Mouse (Mus musculus) hindbrain, embryonic 14.5 days (tissue): Measurements from ENCODE around the gene Pth1r. TPM values are rescaled to one million over a fixed set of nuclear protein-coding genes. Genes with fewer than 3 reads are reported as not detected.
"Not testable (repeated sequence)": the region's sequence is repeated elsewhere in the genome, so short reads cannot be mapped to it uniquely, and the experiment has no call there.

Source experiments
- ATAC-seq: fragments of 200-750 bp; cut with Nextera tagmentation; 2 replicates; pipeline ENCODE4 v1.8.0; 2017; ENCODE audit warnings: moderate number of reproducible peaks, mild to moderate bottlenecking, moderate TSS enrichment, moderate library complexity; ENCODE audit not compliant: low FRiP score
- DNase-seq: peaks from one replicate; pipeline ENCODE4 v3.0.0-alpha.2; 2015; ENCODE audit warnings: low spot score
- H3K27ac ChIP-seq: fragments of 300-500 bp; sonication (generic); 2 replicates; pipeline ENCODE4 v1.5.1; 2014; ENCODE audit warnings: mild to moderate bottlenecking, moderate library complexity
- H3K27me3 ChIP-seq: fragments of 300-500 bp; sonication (generic); 2 replicates; pipeline ENCODE4 v1.6.1; 2014; ENCODE audit warnings: mild to moderate bottlenecking, low read length, mixed read lengths; ENCODE audit not compliant: control insufficient read depth, insufficient read depth
- H3K36me3 ChIP-seq: fragments of 300-500 bp; sonication (generic); replicated peaks from 2 replicates; pipeline ENCODE4 v1.6.1; 2014; ENCODE audit not compliant: control insufficient read depth, insufficient read depth
- H3K4me1 ChIP-seq: fragments of 300-500 bp; sonication (generic); replicated peaks from 2 replicates; pipeline ENCODE4 v1.6.1; 2014; ENCODE audit warnings: antibody characterized with exemption, low read length, mixed read lengths; ENCODE audit not compliant: control insufficient read depth, insufficient read depth
- H3K4me2 ChIP-seq: fragments of 300-500 bp; sonication (generic); replicated peaks from 2 replicates; pipeline ENCODE4 v1.6.1; 2014; ENCODE audit warnings: mild to moderate bottlenecking, moderate library complexity
- H3K4me3 ChIP-seq: fragments of 300-500 bp; sonication (generic); replicated peaks from 2 replicates; pipeline ENCODE4 v1.5.1; 2014; ENCODE audit warnings: mild to moderate bottlenecking, low read length
- H3K9ac ChIP-seq: fragments of 300-500 bp; sonication (generic); 2 replicates; pipeline ENCODE4 v1.6.1; 2014
- H3K9me3 ChIP-seq: fragments of 300-500 bp; sonication (generic); 2 replicates; pipeline ENCODE4 v1.6.1; 2016; ENCODE audit warnings: low read length; ENCODE audit not compliant: control insufficient read depth
- WGBS: fragments of 180-500 bp; shearing (Covaris S2); extraction: QIAGEN DNeasy Blood & Tissue Kit; methylation state at CpG from one replicate; pipeline ENCODE4 v1.1.7; 2014; 5-methylcytosine and 5-hydroxymethylcytosine counted together
- polyA plus RNA-seq: library from polyadenylated mRNA; unstranded; fragments of >200 nt; fragmentation: Nextera tagmentation; extraction: Ambion mirVana; gene quantifications from 2 replicates; pipeline ENCODE4 v1.2.1, GENCODE M21; 2014

Gene Pth1r
- polyA plus RNA-seq, 1 experiment from 2014 or later = 12.8 TPM

GRCm38 (mm10) chr9:110684100-110684831 is 62.7 kb downstream of the Pth1r start:
- H3K36me3 ChIP-seq = no peaks in the 10 kb centered on the region
- no peaks in the 10 kb centered on the region for H3K27me3 ChIP-seq
- H3K9ac ChIP-seq = no peak overlapping the region
- no peak overlapping the region for H3K4me2 ChIP-seq
- peak overlapping the region; percentile 61 for H3K27ac ChIP-seq
- peaks cover 38% of the 10 kb centered on the region for H3K4me1 ChIP-seq
- DNase-seq = peak; percentile 61
- ATAC-seq = 0 out of 2 replicates have a peak, but pooled peaks have one; percentile 14
- H3K4me3 ChIP-seq = no peak overlapping the region
- WGBS = 50% methylated on average over 6 of the region's 6 CpGs
- H3K9me3 ChIP-seq = no peaks in the 10 kb centered on the region

DNA sequence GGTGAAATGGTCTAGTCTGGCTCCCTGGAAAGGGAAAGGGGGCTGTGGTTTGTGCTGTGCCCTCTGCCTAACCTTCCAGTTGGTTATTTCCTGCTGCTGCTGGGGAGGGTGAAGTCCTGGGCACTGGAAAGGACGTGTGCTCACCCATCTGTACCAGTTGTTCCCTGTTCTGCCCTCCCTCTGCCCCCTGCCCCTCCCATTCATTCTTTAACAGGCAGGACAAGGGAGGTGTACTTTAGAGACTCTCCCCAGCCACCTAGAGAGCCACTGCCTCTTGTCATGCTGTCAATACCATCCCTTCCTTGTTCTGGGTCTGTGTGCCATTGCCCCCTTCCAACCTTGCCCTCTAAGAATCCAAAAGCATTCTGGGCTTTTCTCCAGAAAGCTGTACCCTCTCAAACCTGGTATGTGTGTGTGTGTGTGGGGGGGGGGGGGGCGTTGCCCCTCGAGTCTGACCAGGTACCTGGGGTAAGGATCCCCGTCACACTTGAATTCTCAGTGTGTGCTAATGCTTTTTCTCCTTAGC is 63.3 kb downstream of the Pth1r start:
- Histone ChIP-seq H3K27me3 (no peaks in the 10 kb centered on the region), H3K9ac (no peak overlapping the region), H3K4me1 (peaks cover 38% of the 10 kb centered on the region), H3K36me3 (no peaks in the 10 kb centered on the region), H3K9me3 (no peaks in the 10 kb centered on the region), H3K27ac (peak overlapping the region; percentile 39), H3K4me2 (no peak overlapping the region), H3K4me3 (no peak overlapping the region)
- ATAC-seq (no peak), DNase-seq (no peak)
- 54% methylated on average over 4 of the region's 4 CpGs for WGBS

GRCm38 (mm10) chr9:110682697-110683096 is 64.2 kb downstream of the Pth1r start:
- H3K4me3 ChIP-seq, ATAC-seq, H3K27me3 ChIP-seq, H3K36me3 ChIP-seq, DNase-seq, H3K4me2 ChIP-seq, H3K9ac ChIP-seq, H3K9me3 ChIP-seq, H3K27ac ChIP-seq: not testable (repeated sequence)
- H3K4me1 ChIP-seq = peaks cover 38% of the 10 kb centered on the region
- WGBS = 79% methylated on average over 3 of the region's 3 CpGs

DNA sequence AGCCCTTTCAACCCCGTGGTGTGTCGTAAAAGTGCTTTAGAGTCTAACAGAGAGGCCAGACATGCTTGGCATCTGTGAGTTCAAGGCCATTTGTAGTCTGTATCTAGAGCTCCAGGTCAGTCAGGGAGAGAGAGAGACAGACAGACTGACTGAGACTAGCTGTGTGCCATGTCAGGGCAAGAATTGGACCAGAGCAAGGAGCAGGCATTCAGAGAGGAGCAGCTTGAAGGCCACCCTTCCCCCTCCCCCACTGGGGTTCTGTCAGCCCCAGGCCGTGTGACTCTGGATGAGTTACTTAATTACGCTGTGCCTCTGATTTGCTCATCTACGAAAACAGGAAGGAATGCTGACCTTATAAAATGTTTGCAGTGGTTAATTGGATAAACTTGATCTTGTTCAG is 64.7 kb downstream of the Pth1r start:
- DNase-seq (no peak), ATAC-seq (no peak)
- H3K36me3 ChIP-seq = no peaks in the 10 kb centered on the region
- no peak overlapping the region for H3K4me2 ChIP-seq
- no peaks in the 10 kb centered on the region for H3K9me3 ChIP-seq
- 51% methylated on average over 5 of the region's 5 CpGs for WGBS
- H3K27me3 ChIP-seq = no peaks in the 10 kb centered on the region
- H3K4me1 ChIP-seq = peaks cover 38% of the 10 kb centered on the region
- no peak overlapping the region for H3K4me3 ChIP-seq
- H3K9ac ChIP-seq = no peak overlapping the region
- H3K27ac ChIP-seq = peak overlapping the region; percentile 51

- peaks cover 37% of the 10 kb centered on the region for H3K4me1 ChIP-seq
- WGBS = 30% methylated on average over 9 of the region's 9 CpGs
- H3K27ac ChIP-seq = peak overlapping the region; percentile 51
These were observed 65.1 kb downstream of the Pth1r start for GRCm38 (mm10) chr9:110681817-110682216.

GRCm38 (mm10) chr9:110680736-110681507 is 66.0 kb downstream of the Pth1r start:
- ATAC-seq = no peak
- H3K9me3 ChIP-seq = no peaks in the 10 kb centered on the region
- peak overlapping the region; percentile 32; the same call in 1 of the 2 replicates for H3K27ac ChIP-seq

More at GRCm38 (mm10) chr9:110681817-110682216, 65.1 kb downstream of the Pth1r start:
- Histone ChIP-seq H3K9me3 (no peaks in the 10 kb centered on the region), H3K36me3 (no peaks in the 10 kb centered on the region), H3K9ac (no peak overlapping the region), H3K4me3 (no peak overlapping the region), H3K4me2 (no peak overlapping the region), H3K27me3 (no peaks in the 10 kb centered on the region)
- ATAC-seq (peak; percentile 68), DNase-seq (peak; percentile 33)

GRCm38 (mm10) chr9:110678886-110679285 is 68.1 kb downstream of the Pth1r start:
- Histone ChIP-seq H3K4me2 (no peak overlapping the region), H3K27me3 (no peaks in the 10 kb centered on the region), H3K36me3 (no peaks in the 10 kb centered on the region), H3K9me3 (no peaks in the 10 kb centered on the region), H3K4me1 (peaks cover 17% of the 10 kb centered on the region), H3K4me3 (no peak overlapping the region), H3K27ac (no peak overlapping the region), H3K9ac (no peak overlapping the region)
- ATAC-seq (no peak), DNase-seq (no peak)
- WGBS = 65% methylated on average over 5 of the region's 5 CpGs

More at GRCm38 (mm10) chr9:110680736-110681507, 66.0 kb downstream of the Pth1r start:
- Histone ChIP-seq H3K36me3 (no peaks in the 10 kb centered on the region), H3K4me3 (no peak overlapping the region), H3K4me1 (peaks cover 36% of the 10 kb centered on the region), H3K27me3 (no peaks in the 10 kb centered on the region), H3K9ac (no peak overlapping the region), H3K4me2 (no peak overlapping the region)
- no peak for DNase-seq
- WGBS = 86% methylated on average over 7 of the region's 7 CpGs

- H3K36me3 ChIP-seq = no peaks in the 10 kb centered on the region
- ATAC-seq = no peak
- WGBS = 87% methylated on average over 8 of the region's 8 CpGs
- H3K9me3 ChIP-seq = no peaks in the 10 kb centered on the region
- no peak overlapping the region for H3K27ac ChIP-seq
- no peaks in the 10 kb centered on the region for H3K4me1 ChIP-seq
- no peak overlapping the region for H3K9ac ChIP-seq
- H3K27me3 ChIP-seq = no peaks in the 10 kb centered on the region
- no peak overlapping the region for H3K4me3 ChIP-seq
- no peak for DNase-seq
- no peak overlapping the region for H3K4me2 ChIP-seq
These were observed 70.4 kb downstream of the Pth1r start for GRCm38 (mm10) chr9:110676492-110676911.

DNA sequence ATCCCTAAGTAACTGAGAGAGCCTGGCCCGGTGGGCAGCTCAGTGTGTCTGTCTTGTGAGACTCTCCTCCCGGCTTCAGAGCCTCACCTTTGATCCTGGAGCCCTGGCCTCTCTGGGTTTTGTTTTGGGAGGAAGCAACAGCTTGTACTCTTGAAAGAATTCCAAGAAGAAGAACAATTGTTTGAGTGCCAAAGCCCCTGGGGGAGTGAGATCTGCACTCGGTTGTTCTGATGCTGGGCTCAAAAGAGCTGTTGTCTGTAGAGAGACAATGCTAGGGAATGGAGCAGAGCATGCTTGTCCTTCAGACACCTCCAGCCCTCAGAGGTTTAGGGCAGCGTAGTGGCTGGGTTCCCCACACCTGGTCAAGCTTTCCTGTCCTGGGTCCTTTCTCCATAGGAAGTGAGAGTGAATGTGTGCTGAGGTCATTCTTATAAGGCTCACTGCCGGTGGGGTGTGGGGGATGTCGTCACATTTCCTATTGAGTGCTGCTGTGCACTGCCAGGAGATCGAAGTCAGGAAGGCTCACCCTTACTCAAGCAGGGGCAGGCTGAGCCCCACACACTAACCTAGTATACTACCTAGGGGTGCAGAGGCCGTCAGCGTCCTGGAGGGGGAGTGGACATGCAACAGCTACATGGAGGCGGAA is 73.7 kb downstream of the Pth1r start:
- no peaks in the 10 kb centered on the region for H3K4me1 ChIP-seq
- no peaks in the 10 kb centered on the region for H3K36me3 ChIP-seq
- DNase-seq (no peak), ATAC-seq (no peak)
- H3K4me3 ChIP-seq = no peak overlapping the region
- H3K27me3 ChIP-seq = no peaks in the 10 kb centered on the region
- H3K9ac ChIP-seq = no peak overlapping the region
- H3K27ac ChIP-seq = peak overlapping the region; percentile 11; the same call in 1 of the 2 replicates
- no peaks in the 10 kb centered on the region for H3K9me3 ChIP-seq
- no peak overlapping the region for H3K4me2 ChIP-seq
- WGBS = 54% methylated on average over 10 of the region's 10 CpGs
